Mouse (Mus musculus): ENCODE measurements around the gene Spi1. TPM values are rescaled to one million over a fixed set of nuclear protein-coding genes. Genes with fewer than 3 reads are reported as not detected.

Gene Spi1
- polyA plus RNA-seq, 1 experiment from 2014 or later, result 3.6 TPM

- H3K4me3 ChIP-seq (ENCODE audit: low read length), result no peak overlapping the region
- peaks cover 6% of the 10 kb centered on the region for H3K4me1 ChIP-seq (ENCODE audit: control insufficient read depth, insufficient read depth, low read length)
- WGBS, result 65% methylated on average over 3 of the region's 3 CpGs
- no peaks in the 10 kb centered on the region for H3K9me3 ChIP-seq (replicated peaks; ENCODE audit: control insufficient read depth, low read length)
- H3K27me3 ChIP-seq (ENCODE audit: control insufficient read depth, insufficient read depth, low read length), result no peaks in the 10 kb centered on the region
- H3K4me2 ChIP-seq (ENCODE audit: low read depth, low read length), result no peak overlapping the region
- peaks cover 15% of the 10 kb centered on the region for H3K36me3 ChIP-seq (ENCODE audit: control insufficient read depth, insufficient read depth)
- no peak for ATAC-seq (replicated peaks; ENCODE audit: extremely low read depth, insufficient read depth, low FRiP score)
- no peak overlapping the region for H3K27ac ChIP-seq (ENCODE audit: low read length)
- H3K9ac ChIP-seq (ENCODE audit: low read length), result no peak overlapping the region
Observed at GRCm38 (mm10) chr2:91051917-91052316, 30.3 kb upstream of the Spi1 start.

GRCm38 (mm10) chr2:91052752-91053151, 29.4 kb upstream of the Spi1 start:
- H3K36me3 ChIP-seq (ENCODE audit: control insufficient read depth, insufficient read depth), result peaks cover 22% of the 10 kb centered on the region
- 46% methylated on average over 2 of the region's 2 CpGs for WGBS
- H3K27me3 ChIP-seq (ENCODE audit: control insufficient read depth, insufficient read depth, low read length), result no peaks in the 10 kb centered on the region
- H3K9me3 ChIP-seq (replicated peaks; ENCODE audit: control insufficient read depth, low read length), result no peaks in the 10 kb centered on the region
- no peak overlapping the region for H3K27ac ChIP-seq (ENCODE audit: low read length)
- peaks cover 6% of the 10 kb centered on the region for H3K4me1 ChIP-seq (ENCODE audit: control insufficient read depth, insufficient read depth, low read length)
- no peak overlapping the region for H3K9ac ChIP-seq (ENCODE audit: low read length)
- ATAC-seq (replicated peaks; ENCODE audit: extremely low read depth, insufficient read depth, low FRiP score), result no peak
- H3K4me2 ChIP-seq (ENCODE audit: low read depth, low read length), result no peak overlapping the region
- H3K4me3 ChIP-seq (ENCODE audit: low read length), result no peak overlapping the region

GRCm38 (mm10) chr2:91053181-91053933, 28.8 kb upstream of the Spi1 start:
- Histone ChIP-seq H3K4me1 (ENCODE audit: control insufficient read depth, insufficient read depth, low read length) (peaks cover 6% of the 10 kb centered on the region), H3K9me3 (replicated peaks; ENCODE audit: control insufficient read depth, low read length) (no peaks in the 10 kb centered on the region), H3K9ac (ENCODE audit: low read length) (peak overlapping the region; percentile 90), H3K27ac (ENCODE audit: low read length) (no peak overlapping the region), H3K4me2 (ENCODE audit: low read depth, low read length) (peak overlapping the region; percentile 52), H3K4me3 (ENCODE audit: low read length) (peak overlapping the region; percentile 95), H3K36me3 (ENCODE audit: control insufficient read depth, insufficient read depth) (peaks cover 26% of the 10 kb centered on the region), H3K27me3 (ENCODE audit: control insufficient read depth, insufficient read depth, low read length) (no peaks in the 10 kb centered on the region)
- peak; percentile 30 for ATAC-seq (replicated peaks; ENCODE audit: extremely low read depth, insufficient read depth, low FRiP score)
- whole genome bisulfite sequencing, result 2% methylated on average over 6 of the region's 6 CpGs

- peak within 1 kb of the TSS; percentile 90 for H3K9ac ChIP-seq (ENCODE audit: low read length)
- no peaks in the 10 kb centered on the region for H3K27me3 ChIP-seq (ENCODE audit: control insufficient read depth, insufficient read depth, low read length)
- WGBS, result under 1% methylated on average over 40 of the region's 40 CpGs
- H3K36me3 ChIP-seq (ENCODE audit: control insufficient read depth, insufficient read depth), result peaks cover 32% of the 10 kb centered on the region
- peak; percentile 97 for ATAC-seq (replicated peaks; ENCODE audit: extremely low read depth, insufficient read depth, low FRiP score)
- H3K27ac ChIP-seq (ENCODE audit: low read length), result peak within 1 kb of the TSS; percentile 88
- H3K4me1 ChIP-seq (ENCODE audit: control insufficient read depth, insufficient read depth, low read length), result peaks cover 6% of the 10 kb centered on the region
- H3K4me3 ChIP-seq (ENCODE audit: low read length), result peak within 1 kb of the TSS; percentile 95
- peak within 1 kb of the TSS; percentile 96 for H3K4me2 ChIP-seq (ENCODE audit: low read depth, low read length)
- H3K9me3 ChIP-seq (replicated peaks; ENCODE audit: control insufficient read depth, low read length), result no peaks in the 10 kb centered on the region
Observed at GRCm38 (mm10) chr2:91053934-91054382, 28.2 kb upstream of the Spi1 start, which contains the start of gene Psmc3. TSS of gene Psmc3 (plus strand) at chr2:91054009.

GRCm38 (mm10) chr2:91058435-91058834, 23.8 kb upstream of the Spi1 start:
- no peaks in the 10 kb centered on the region for H3K9me3 ChIP-seq (replicated peaks; ENCODE audit: control insufficient read depth, low read length)
- H3K36me3 ChIP-seq (ENCODE audit: control insufficient read depth, insufficient read depth), result peaks cover 51% of the 10 kb centered on the region
- H3K27me3 ChIP-seq (ENCODE audit: control insufficient read depth, insufficient read depth, low read length), result no peaks in the 10 kb centered on the region
- no peak overlapping the region for H3K4me2 ChIP-seq (ENCODE audit: low read depth, low read length)
- ATAC-seq (replicated peaks; ENCODE audit: extremely low read depth, insufficient read depth, low FRiP score), result no peak
- 89% methylated on average over 5 of the region's 5 CpGs for WGBS
- no peak overlapping the region for H3K9ac ChIP-seq (ENCODE audit: low read length)
- no peak overlapping the region for H3K4me3 ChIP-seq (ENCODE audit: low read length)
- H3K4me1 ChIP-seq (ENCODE audit: control insufficient read depth, insufficient read depth, low read length), result peaks cover 33% of the 10 kb centered on the region
- no peak overlapping the region for H3K27ac ChIP-seq (ENCODE audit: low read length)

- Histone ChIP-seq H3K9ac (ENCODE audit: low read length) (no peak overlapping the region), H3K4me3 (ENCODE audit: low read length) (no peak overlapping the region), H3K9me3 (replicated peaks; ENCODE audit: control insufficient read depth, low read length) (no peaks in the 10 kb centered on the region), H3K36me3 (ENCODE audit: control insufficient read depth, insufficient read depth) (peaks cover 59% of the 10 kb centered on the region), H3K27ac (ENCODE audit: low read length) (no peak overlapping the region), H3K4me1 (ENCODE audit: control insufficient read depth, insufficient read depth, low read length) (peaks cover 33% of the 10 kb centered on the region), H3K4me2 (ENCODE audit: low read depth, low read length) (no peak overlapping the region), H3K27me3 (ENCODE audit: control insufficient read depth, insufficient read depth, low read length) (no peaks in the 10 kb centered on the region)
- WGBS, result 94% methylated on average over 2 of the region's 2 CpGs
- ATAC-seq (replicated peaks; ENCODE audit: extremely low read depth, insufficient read depth, low FRiP score), result no peak
Observed at GRCm38 (mm10) chr2:91059376-91059775, 22.8 kb upstream of the Spi1 start.

- 53% methylated on average over 10 of the region's 10 CpGs for WGBS
- peak; percentile 23; the same call in 1 of the 2 replicates for ATAC-seq (replicated peaks; ENCODE audit: extremely low read depth, insufficient read depth, low FRiP score)
- 0 out of 2 replicates have a peak overlapping the region, but pooled peaks have one; percentile 26 for H3K9ac ChIP-seq (ENCODE audit: low read length)
Observed at GRCm38 (mm10) chr2:91060544-91061355, 21.4 kb upstream of the Spi1 start.

GRCm38 (mm10) chr2:91061849-91062481, 20.2 kb upstream of the Spi1 start:
- 27% methylated on average over 6 of the region's 6 CpGs for WGBS
- Histone ChIP-seq H3K4me3 (ENCODE audit: low read length) (no peak overlapping the region), H3K9me3 (replicated peaks; ENCODE audit: control insufficient read depth, low read length) (no peaks in the 10 kb centered on the region), H3K4me1 (ENCODE audit: control insufficient read depth, insufficient read depth, low read length) (peaks cover 32% of the 10 kb centered on the region), H3K27ac (ENCODE audit: low read length) (peak overlapping the region; percentile 84), H3K36me3 (ENCODE audit: control insufficient read depth, insufficient read depth) (peaks cover 48% of the 10 kb centered on the region), H3K27me3 (ENCODE audit: control insufficient read depth, insufficient read depth, low read length) (no peaks in the 10 kb centered on the region), H3K9ac (ENCODE audit: low read length) (peak overlapping the region; percentile 18), H3K4me2 (ENCODE audit: low read depth, low read length) (0 out of 2 replicates have a peak overlapping the region, but pooled peaks have one; percentile 1)
- peak; percentile 66 for ATAC-seq (replicated peaks; ENCODE audit: extremely low read depth, insufficient read depth, low FRiP score)

More at GRCm38 (mm10) chr2:91060544-91061355, 21.4 kb upstream of the Spi1 start:
- Histone ChIP-seq H3K4me3 (ENCODE audit: low read length) (no peak overlapping the region), H3K36me3 (ENCODE audit: control insufficient read depth, insufficient read depth) (peaks cover 60% of the 10 kb centered on the region), H3K9me3 (replicated peaks; ENCODE audit: control insufficient read depth, low read length) (no peaks in the 10 kb centered on the region), H3K27ac (ENCODE audit: low read length) (peak overlapping the region; percentile 84), H3K4me2 (ENCODE audit: low read depth, low read length) (no peak overlapping the region), H3K4me1 (ENCODE audit: control insufficient read depth, insufficient read depth, low read length) (peaks cover 27% of the 10 kb centered on the region), H3K27me3 (ENCODE audit: control insufficient read depth, insufficient read depth, low read length) (no peaks in the 10 kb centered on the region)

All from heart, embryonic 16.5 days (tissue).